ENCODE assay signal across 18 mouse cellular contexts in the genomic region with DNA sequence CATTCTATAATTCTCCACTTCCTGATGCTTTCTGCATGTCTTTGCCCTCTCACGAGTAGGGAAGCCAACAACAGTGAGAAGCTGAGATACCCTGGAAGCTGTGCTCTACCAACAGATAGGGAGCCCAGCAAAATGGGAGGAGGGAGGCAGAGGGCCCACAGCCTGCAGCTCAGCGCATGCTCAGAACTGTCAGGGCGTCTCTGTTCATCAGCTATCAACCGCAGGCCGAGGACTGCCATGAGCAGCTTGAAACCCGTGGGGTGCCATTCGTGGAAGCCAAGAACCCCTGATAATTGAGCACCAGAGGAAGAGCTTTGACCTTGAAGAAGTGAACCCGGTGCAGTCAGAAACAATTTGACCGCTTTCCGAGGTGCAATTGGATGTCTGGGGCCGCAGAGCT.
DNase-seq lines count a peak whose midpoint lies in the region; ATAC-seq and TF ChIP-seq lines count a peak whose summit lies in the region.
"Had no signal": no experiment of that assay in that cellular context is flagged by ENCODE, and none has a peak within 500 bp of the region (broad histone marks: within the 10 kb centered on the region; RNA-seq: fewer than 3 reads in every experiment).

No protein-coding gene starts in this region.

- no peak for TF ChIP-seq POLR2A in cerebellum, adult 2 months (IDR thresholded peaks at IDR 0.05; ENCODE audit: borderline replicate concordance, insufficient read depth, low read length)

- no peaks in the 10 kb centered on the region for H3K9me3 ChIP-seq in forebrain, postnatal 0 days (ENCODE audit: low read length)
- no peaks in the 10 kb centered on the region for H3K9me3 ChIP-seq in forebrain, embryonic 11.5 days (ENCODE audit: control insufficient read depth, low read length)
- H3K9me3 ChIP-seq: limb, embryonic 15.5 days; neural tube, embryonic 13.5 days had no signal

- no peak for TF ChIP-seq CTCF in forebrain, postnatal 0 days (IDR thresholded peaks at IDR 0.05; ENCODE audit: low read depth)
- no peak for TF ChIP-seq CTCF in cerebellum, adult 2 months (IDR thresholded peaks at IDR 0.05; ENCODE audit: borderline replicate concordance, insufficient read depth, low read depth, low read length)

- no peak overlapping the region for H3K9ac ChIP-seq in forebrain, postnatal 0 days
- no peak overlapping the region for H3K9ac ChIP-seq in forebrain, embryonic 11.5 days (ENCODE audit: low read length)
- H3K9ac ChIP-seq: limb, embryonic 15.5 days; neural tube, embryonic 13.5 days had no signal

- WGBS in forebrain, postnatal 0 days = 78% methylated on average over 11 of the region's 11 CpGs
- 89% methylated on average over 11 of the region's 11 CpGs for WGBS in forebrain, embryonic 11.5 days
- 11% methylated on average over 11 of the region's 11 CpGs for WGBS in cerebellum, adult 2 months

- no peaks in the 10 kb centered on the region for H3K27me3 ChIP-seq in forebrain, postnatal 0 days (ENCODE audit: insufficient read depth, low read length)
- H3K27me3 ChIP-seq in forebrain, embryonic 11.5 days (ENCODE audit: control insufficient read depth, insufficient read depth, low read length) = no peaks in the 10 kb centered on the region
- no peaks in the 10 kb centered on the region for H3K27me3 ChIP-seq in cerebellum, adult 2 months (ENCODE audit: control insufficient read depth, insufficient read depth, low read length)
- H3K27me3 ChIP-seq: limb, embryonic 15.5 days; neural tube, embryonic 13.5 days had no signal

- H3K4me3 ChIP-seq in forebrain, postnatal 0 days (ENCODE audit: low read depth, low read length) = no peak overlapping the region
- no peak overlapping the region for H3K4me3 ChIP-seq in forebrain, embryonic 11.5 days (ENCODE audit: low read depth, low read length)
- no peak overlapping the region for H3K4me3 ChIP-seq in cerebellum, adult 2 months (replicated peaks; ENCODE audit: insufficient read depth, low read depth, low read length)
- H3K4me3 ChIP-seq: erythroblast, embryonic 14.5 days; limb, embryonic 15.5 days; neural tube, embryonic 13.5 days had no signal

- H3K27ac ChIP-seq in forebrain, postnatal 0 days (ENCODE audit: low read depth, low read length) = no peak overlapping the region
- no peak overlapping the region for H3K27ac ChIP-seq in forebrain, embryonic 11.5 days (ENCODE audit: low read depth, low read length)
- peak overlapping the region; percentile 83 for H3K27ac ChIP-seq in cerebellum, adult 2 months (ENCODE audit: insufficient read depth, low read length)
- H3K27ac ChIP-seq: limb, embryonic 15.5 days; neural tube, embryonic 13.5 days had no signal

- H3K4me2 ChIP-seq in forebrain, postnatal 0 days (ENCODE audit: low read depth) = no peak overlapping the region
- no peak overlapping the region for H3K4me2 ChIP-seq in forebrain, embryonic 11.5 days (ENCODE audit: low read depth, low read length, severe bottlenecking)
- H3K4me2 ChIP-seq: heart, embryonic 11.5 days; limb, embryonic 15.5 days; neural tube, embryonic 13.5 days had no signal

- DNase-seq in forebrain, postnatal 0 days = peak; percentile 17
- DNase-seq in forebrain, embryonic 11.5 days (ENCODE audit: low spot score) = no peak
- DNase-seq in ovary, postnatal 36 days (ENCODE audit: low spot score) = peak; percentile 8
- no peak for DNase-seq in ovary, postnatal 14 days (ENCODE audit: low spot score)
- DNase-seq in cerebellum, adult 2 months = peak; percentile 88 to 93
- DNase-seq in cerebellum, postnatal 4 days (ENCODE audit: low spot score in 2 of 2) = peak; percentile 39 to 71
- DNase-seq in thymus, postnatal 0 days (ENCODE audit: low spot score) = no peak
- no peak for DNase-seq in neural tube, embryonic 10.5 days (ENCODE audit: extremely low spot score, low spot score)
- DNase-seq: heart, postnatal 14 days; kidney, adult 18-20 months; kidney, postnatal 10 days; lung, postnatal 14 days; thymus, adult 2 months had no signal

- peaks cover 15% of the 10 kb centered on the region for H3K4me1 ChIP-seq in forebrain, postnatal 0 days (ENCODE audit: insufficient read depth)
- H3K4me1 ChIP-seq in forebrain, embryonic 11.5 days (replicated peaks; ENCODE audit: control insufficient read depth, insufficient read depth, low read length) = no peaks in the 10 kb centered on the region
- peaks cover 46% of the 10 kb centered on the region for H3K4me1 ChIP-seq in cerebellum, adult 2 months (ENCODE audit: control insufficient read depth, insufficient read depth, low read length)
- H3K4me1 ChIP-seq: limb, embryonic 15.5 days had no signal

- no peaks in the 10 kb centered on the region for H3K36me3 ChIP-seq in forebrain, postnatal 0 days (ENCODE audit: insufficient read depth)
- H3K36me3 ChIP-seq in forebrain, embryonic 11.5 days (ENCODE audit: control insufficient read depth, insufficient read depth, low read length) = no peaks in the 10 kb centered on the region
- H3K36me3 ChIP-seq: limb, embryonic 15.5 days; neural tube, embryonic 13.5 days had no signal

- peak; percentile 48 for ATAC-seq in forebrain, postnatal 0 days
- no peak for ATAC-seq in forebrain, embryonic 11.5 days (replicated peaks; ENCODE audit: low FRiP score)
- ATAC-seq: hindbrain, embryonic 16.5 days had no signal

Comparison
In these comparisons a context has a peak if more than half of its experiments do, and no peak if none do; other contexts are left out.
1. DNase-seq: peak in forebrain, postnatal 0 days (single experiment), ovary, postnatal 36 days (single experiment), cerebellum, adult 2 months (2 of 2) and cerebellum, postnatal 4 days (2 of 2); none in forebrain, embryonic 11.5 days (single experiment), ovary, postnatal 14 days (single experiment), thymus, postnatal 0 days (single experiment) and neural tube, embryonic 10.5 days (single experiment).